Mouse (Mus musculus) kidney, postnatal 4 days (tissue): ENCODE data around the gene Ptgs1.

Experiments
- DNase-seq, 2 experiments: peaks; one replicate each; pipeline ENCODE4 v3.0.0; 2021; ENCODE audit warnings: mixed read lengths in 2 of 2

Gene Ptgs1

GRCm38 (mm10) chr2:36215203-36215739 is 15.0 kb upstream of the Ptgs1 start:
- no peak for DNase-seq

- peak; percentile 36 to 50 for DNase-seq
These were observed 13.7 kb upstream of the Ptgs1 start for GRCm38 (mm10) chr2:36216546-36216945.

GRCm38 (mm10) chr2:36216953-36217573 is 13.2 kb upstream of the Ptgs1 start:
- peak; percentile 59 to 74 for DNase-seq

- no peak for DNase-seq
These were observed 12.5 kb upstream of the Ptgs1 start for GRCm38 (mm10) chr2:36217692-36218233.

GRCm38 (mm10) chr2:36220106-36220505 is 10.1 kb upstream of the Ptgs1 start:
- no peak for DNase-seq

- no peak for DNase-seq
These were observed 9.3 kb upstream of the Ptgs1 start for GRCm38 (mm10) chr2:36220891-36221290.

GRCm38 (mm10) chr2:36222168-36222848 is 7.9 kb upstream of the Ptgs1 start:
- DNase-seq: no peak

- no peak for DNase-seq
These were observed 6.8 kb upstream of the Ptgs1 start for GRCm38 (mm10) chr2:36223436-36223835.

- no peak for DNase-seq
These were observed 6.1 kb upstream of the Ptgs1 start for GRCm38 (mm10) chr2:36224153-36224552.

- DNase-seq: no peak
These were observed 5.6 kb upstream of the Ptgs1 start for GRCm38 (mm10) chr2:36224599-36224998.

- no peak for DNase-seq
These were observed 741 bp downstream of the Ptgs1 start for GRCm38 (mm10) chr2:36230967-36231366.

- DNase-seq: no peak
These were observed 4.5 kb downstream of the Ptgs1 start for GRCm38 (mm10) chr2:36234526-36235368.

- DNase-seq: no peak
These were observed 5.7 kb downstream of the Ptgs1 start for GRCm38 (mm10) chr2:36235917-36236316.

GRCm38 (mm10) chr2:36236889-36237288 is 6.7 kb downstream of the Ptgs1 start:
- no peak for DNase-seq

GRCm38 (mm10) chr2:36237557-36237956 is 7.3 kb downstream of the Ptgs1 start:
- no peak for DNase-seq

- no peak for DNase-seq
These were observed 8.2 kb downstream of the Ptgs1 start for GRCm38 (mm10) chr2:36238467-36238866.

GRCm38 (mm10) chr2:36238951-36239350 is 8.7 kb downstream of the Ptgs1 start:
- DNase-seq: no peak

- no peak for DNase-seq
These were observed 12.3 kb downstream of the Ptgs1 start for GRCm38 (mm10) chr2:36242514-36242913.

GRCm38 (mm10) chr2:36243296-36243891 is 13.2 kb downstream of the Ptgs1 start:
- DNase-seq: no peak

GRCm38 (mm10) chr2:36243892-36244309 is 13.7 kb downstream of the Ptgs1 start:
- DNase-seq: peak in 1 of 2 experiments; percentile 20

GRCm38 (mm10) chr2:36244705-36245104 is 14.5 kb downstream of the Ptgs1 start:
- DNase-seq: no peak

GRCm38 (mm10) chr2:36247964-36248363 is 17.7 kb downstream of the Ptgs1 start:
- DNase-seq: no peak

GRCm38 (mm10) chr2:36251156-36251555 is 20.9 kb downstream of the Ptgs1 start:
- no peak for DNase-seq
